Mouse (Mus musculus) thymus, postnatal 25 days (tissue): ENCODE results near the gene Podn.

Experiments
- DNase-seq: peaks from one replicate; pipeline ENCODE4 v3.0.0; 2022

The Podn gene

GRCm38 (mm10) chr4:107996418-107996986 lies 99.7 kb downstream of the Podn start:
- DNase-seq = no peak

GRCm38 (mm10) chr4:107995727-107996126 lies 100.5 kb downstream of the Podn start:
- no peak for DNase-seq

GRCm38 (mm10) chr4:107995011-107995410 lies 101.2 kb downstream of the Podn start:
- no peak for DNase-seq

GRCm38 (mm10) chr4:107991879-107992278 lies 104.4 kb downstream of the Podn start:
- DNase-seq = no peak

- DNase-seq = no peak
Measured at GRCm38 (mm10) chr4:107990818-107991217, 105.4 kb downstream of the Podn start.

GRCm38 (mm10) chr4:107988931-107989330 lies 107.3 kb downstream of the Podn start:
- DNase-seq = peak; percentile 49

- no peak for DNase-seq
Measured at GRCm38 (mm10) chr4:107986386-107987168, 109.7 kb downstream of the Podn start.

- DNase-seq = no peak
Measured at GRCm38 (mm10) chr4:107985812-107986211, 110.4 kb downstream of the Podn start.

GRCm38 (mm10) chr4:107984282-107984981 lies 111.8 kb downstream of the Podn start:
- DNase-seq = no peak

- DNase-seq = no peak
Measured at GRCm38 (mm10) chr4:107983717-107984116, 112.5 kb downstream of the Podn start.

GRCm38 (mm10) chr4:107980002-107980600 lies 116.1 kb downstream of the Podn start:
- DNase-seq = no peak

- DNase-seq = no peak
Measured at GRCm38 (mm10) chr4:107979530-107979929, 116.7 kb downstream of the Podn start.

- DNase-seq = no peak
Measured at GRCm38 (mm10) chr4:107977593-107977992, 118.7 kb downstream of the Podn start.

GRCm38 (mm10) chr4:107975004-107975403 lies 121.2 kb downstream of the Podn start:
- DNase-seq = no peak

GRCm38 (mm10) chr4:107974527-107974926 lies 121.7 kb downstream of the Podn start:
- DNase-seq = no peak

- no peak for DNase-seq
Measured at GRCm38 (mm10) chr4:107971162-107971561, 125.1 kb downstream of the Podn start.

GRCm38 (mm10) chr4:107969781-107970180 lies 126.5 kb downstream of the Podn start:
- no peak for DNase-seq

GRCm38 (mm10) chr4:107967966-107968682 lies 128.1 kb downstream of the Podn start, which contains the start of gene Slc1a7:
Gene Slc1a7, plus strand, starts transcription at chr4:107968332.
- no peak for DNase-seq

GRCm38 (mm10) chr4:107966416-107967109 lies 129.7 kb downstream of the Podn start:
- DNase-seq = no peak
